Mouse (Mus musculus): ENCODE data around the gene 1700030K09Rik. TPM values are rescaled to one million over a fixed set of nuclear protein-coding genes. Genes with fewer than 3 reads are reported as not detected.

1700030K09Rik gene
- 10 to 100 TPM; 10.9 to 11.7 TPM for total RNA-seq (2021)
- long read RNA-seq, experiment 1, transcript 1700030K09Rik-201 (8 exons, 2,887 nt) = major isoform, 10 of 19 reads
- long read RNA-seq, experiment 1, partial matches to known transcripts = 5 of 19 reads
- long read RNA-seq, experiment 1, other reads (novel, unspliced or antisense) = 4 of 19 reads
- long read RNA-seq, experiment 2, transcript 1700030K09Rik-201 (8 exons, 2,887 nt) = major isoform, 13 of 20 reads
- long read RNA-seq, experiment 2, partial matches to known transcripts = 4 of 20 reads
- long read RNA-seq, experiment 2, other reads (novel, unspliced or antisense) = 3 of 20 reads

- peak within 1 kb of the TSS; percentile 60 for H3K4me3 ChIP-seq
- no peak for TF ChIP-seq CTCF (conservative IDR thresholded peaks at IDR 0.05)
- H3K27ac ChIP-seq = peak within 1 kb of the TSS; percentile 87
- peak; percentile 99 for DNase-seq (ENCODE audit: low spot score in 2 of 2)
These were observed at the start of gene 1700030K09Rik, which contains the start of gene Calr3 for GRCm38 (mm10) chr8:72443338-72443993. Gene 1700030K09Rik (plus strand): TSS chr8:72443880. Gene Calr3 (minus strand): TSS chr8:72443870.

- Histone ChIP-seq H3K4me3 (no peak overlapping the region), H3K27ac (no peak overlapping the region)
- DNase-seq (ENCODE audit: low spot score in 2 of 2) = no peak
- TF ChIP-seq CTCF (conservative IDR thresholded peaks at IDR 0.05) = no peak
These were observed 42.3 kb upstream of the 1700030K09Rik start for GRCm38 (mm10) chr8:72401381-72401780.

GRCm38 (mm10) chr8:72402981-72403380 is 40.7 kb upstream of the 1700030K09Rik start:
- Histone ChIP-seq H3K4me3 (no peak overlapping the region), H3K27ac (no peak overlapping the region)
- no peak for DNase-seq (ENCODE audit: low spot score in 2 of 2)
- TF ChIP-seq CTCF (conservative IDR thresholded peaks at IDR 0.05) = no peak

GRCm38 (mm10) chr8:72407878-72408277 is 35.8 kb upstream of the 1700030K09Rik start:
- Histone ChIP-seq H3K27ac (no peak overlapping the region), H3K4me3 (no peak overlapping the region)
- no peak for TF ChIP-seq CTCF (conservative IDR thresholded peaks at IDR 0.05)
- no peak for DNase-seq (ENCODE audit: low spot score in 2 of 2)

GRCm38 (mm10) chr8:72409443-72409842 is 34.2 kb upstream of the 1700030K09Rik start:
- TF ChIP-seq CTCF (conservative IDR thresholded peaks at IDR 0.05) = no peak
- Histone ChIP-seq H3K27ac (no peak overlapping the region), H3K4me3 (no peak overlapping the region)
- DNase-seq (ENCODE audit: low spot score in 2 of 2) = no peak

GRCm38 (mm10) chr8:72413839-72414238 is 29.8 kb upstream of the 1700030K09Rik start:
- H3K27ac ChIP-seq = no peak overlapping the region
- no peak overlapping the region for H3K4me3 ChIP-seq
- no peak for DNase-seq (ENCODE audit: low spot score in 2 of 2)
- TF ChIP-seq CTCF (conservative IDR thresholded peaks at IDR 0.05) = no peak

GRCm38 (mm10) chr8:72415252-72415651 is 28.4 kb upstream of the 1700030K09Rik start:
- no peak for TF ChIP-seq CTCF (conservative IDR thresholded peaks at IDR 0.05)
- Histone ChIP-seq H3K4me3 (no peak overlapping the region), H3K27ac (no peak overlapping the region)
- no peak for DNase-seq (ENCODE audit: low spot score in 2 of 2)

GRCm38 (mm10) chr8:72418073-72418472 is 25.6 kb upstream of the 1700030K09Rik start:
- H3K4me3 ChIP-seq = no peak overlapping the region
- H3K27ac ChIP-seq = no peak overlapping the region
- DNase-seq (ENCODE audit: low spot score in 2 of 2) = no peak
- no peak for TF ChIP-seq CTCF (conservative IDR thresholded peaks at IDR 0.05)

GRCm38 (mm10) chr8:72420571-72421361 is 22.9 kb upstream of the 1700030K09Rik start:
- DNase-seq (ENCODE audit: low spot score in 2 of 2) = peak in 1 of 2 experiments; percentile 39
- H3K4me3 ChIP-seq = peak overlapping the region; percentile 72
- TF ChIP-seq CTCF (conservative IDR thresholded peaks at IDR 0.05) = no peak
- peak overlapping the region; percentile 95 for H3K27ac ChIP-seq

GRCm38 (mm10) chr8:72421362-72422335 is 22.0 kb upstream of the 1700030K09Rik start, which contains the start of gene Eps15l1:
Gene Eps15l1 (minus strand): TSS chr8:72421460.
- peak within 1 kb of the TSS; percentile 95 for H3K27ac ChIP-seq
- H3K4me3 ChIP-seq = peak within 1 kb of the TSS; percentile 72
- DNase-seq (ENCODE audit: low spot score in 2 of 2) = peak; percentile 97
- no peak for TF ChIP-seq CTCF (conservative IDR thresholded peaks at IDR 0.05)

- peak; percentile 52 for TF ChIP-seq CTCF (conservative IDR thresholded peaks at IDR 0.05)
- DNase-seq (ENCODE audit: low spot score in 2 of 2) = no peak
- H3K27ac ChIP-seq = no peak overlapping the region
- no peak overlapping the region for H3K4me3 ChIP-seq
These were observed 20.8 kb upstream of the 1700030K09Rik start for GRCm38 (mm10) chr8:72422926-72423325.

GRCm38 (mm10) chr8:72429676-72430075 is 14.0 kb upstream of the 1700030K09Rik start:
- Histone ChIP-seq H3K4me3 (no peak overlapping the region), H3K27ac (no peak overlapping the region)
- DNase-seq (ENCODE audit: low spot score in 2 of 2) = no peak
- peak; percentile 78 for TF ChIP-seq CTCF (conservative IDR thresholded peaks at IDR 0.05)
